Mouse (Mus musculus) limb, embryonic 10.5 days (tissue): ENCODE results near the gene Arsa. TPM values are rescaled to one million over a fixed set of nuclear protein-coding genes. Genes with fewer than 3 reads are reported as not detected.

ENCODE experiments used
- DNase-seq: peaks from one replicate; pipeline ENCODE4 v3.0.0-alpha.2; 2017; ENCODE audit warnings: low spot score
- H3K27ac ChIP-seq: fragments of 300-500 bp; sonication (generic); 2 replicates; pipeline ENCODE4 v1.5.1; 2016; ENCODE audit warnings: mild to moderate bottlenecking
- H3K27me3 ChIP-seq: fragments of 300-500 bp; sonication (generic); 2 replicates; pipeline ENCODE4 v1.6.1; 2016; ENCODE audit warnings: low read depth, mild to moderate bottlenecking; ENCODE audit not compliant: poor library complexity, severe bottlenecking
- H3K36me3 ChIP-seq: fragments of 300-500 bp; sonication (generic); 2 replicates; pipeline ENCODE4 v1.6.1; 2016; ENCODE audit warnings: mild to moderate bottlenecking, moderate library complexity
- H3K4me1 ChIP-seq: fragments of 300-500 bp; sonication (generic); 2 replicates; pipeline ENCODE4 v1.6.1; 2016
- H3K4me3 ChIP-seq: fragments of 300-500 bp; sonication (generic); 2 replicates; pipeline ENCODE4 v1.5.1; 2016; ENCODE audit warnings: mild to moderate bottlenecking, moderate library complexity
- H3K9me3 ChIP-seq: fragments of 300-500 bp; sonication (generic); replicated peaks from 2 replicates; pipeline ENCODE4 v1.6.1; 2016; ENCODE audit warnings: mild to moderate bottlenecking
- WGBS: fragments of 180-500 bp; shearing (Covaris S2); methylation state at CpG from one replicate; pipeline ENCODE4 v1.1.7; 2016; 5-methylcytosine and 5-hydroxymethylcytosine counted together
- polyA plus RNA-seq: library from polyadenylated mRNA; unstranded; fragments of >200 nt; fragmentation: Nextera tagmentation; extraction: Ambion mirVana; gene quantifications from 2 replicates; pipeline ENCODE4 v1.2.1, GENCODE M21; 2016

The Arsa gene
- polyA plus RNA-seq, 1 experiment from 2014 or later: 11.2 TPM

DNA sequence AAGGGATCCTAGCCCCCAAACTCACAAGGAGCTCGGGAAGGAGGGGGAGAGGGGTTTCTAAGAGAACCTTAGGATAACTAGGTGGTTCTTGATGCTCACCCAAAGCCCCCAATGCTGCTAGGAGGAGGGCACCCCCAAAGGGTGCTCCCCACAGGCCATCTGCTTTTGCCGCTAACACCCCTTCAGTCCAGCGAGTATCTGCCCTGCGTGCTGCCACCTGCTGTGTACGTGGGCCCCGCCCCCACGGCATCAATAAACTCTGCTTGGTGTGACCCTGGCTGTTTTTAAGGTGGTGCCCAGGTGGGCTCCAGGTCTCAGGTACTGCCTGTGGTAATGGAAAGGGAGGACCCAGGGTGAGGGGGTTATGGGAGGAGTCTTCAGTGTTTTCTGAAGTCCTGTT, 15.0 kb downstream of the Arsa start:
- H3K4me1 ChIP-seq: peaks cover 7% of the 10 kb centered on the region; the same call in 1 of the 2 replicates
- no peaks in the 10 kb centered on the region for H3K9me3 ChIP-seq
- H3K27me3 ChIP-seq: no peaks in the 10 kb centered on the region
- WGBS: 81% methylated on average over 7 of the region's 7 CpGs
- no peak overlapping the region for H3K27ac ChIP-seq
- H3K4me3 ChIP-seq: no peak overlapping the region
- no peaks in the 10 kb centered on the region for H3K36me3 ChIP-seq
- DNase-seq: no peak

GRCm38 (mm10) chr15:89461321-89461720, 15.9 kb downstream of the Arsa start:
- no peak overlapping the region for H3K4me3 ChIP-seq
- DNase-seq: no peak
- H3K27ac ChIP-seq: no peak overlapping the region
- WGBS: 77% methylated on average over 15 of the region's 15 CpGs
- H3K9me3 ChIP-seq: no peaks in the 10 kb centered on the region
- H3K27me3 ChIP-seq: 0 out of 2 replicates have a peak, but pooled peaks cover 5% of the 10 kb centered on the region
- no peaks in the 10 kb centered on the region for H3K36me3 ChIP-seq
- H3K4me1 ChIP-seq: peaks cover 7% of the 10 kb centered on the region; the same call in 1 of the 2 replicates

DNA sequence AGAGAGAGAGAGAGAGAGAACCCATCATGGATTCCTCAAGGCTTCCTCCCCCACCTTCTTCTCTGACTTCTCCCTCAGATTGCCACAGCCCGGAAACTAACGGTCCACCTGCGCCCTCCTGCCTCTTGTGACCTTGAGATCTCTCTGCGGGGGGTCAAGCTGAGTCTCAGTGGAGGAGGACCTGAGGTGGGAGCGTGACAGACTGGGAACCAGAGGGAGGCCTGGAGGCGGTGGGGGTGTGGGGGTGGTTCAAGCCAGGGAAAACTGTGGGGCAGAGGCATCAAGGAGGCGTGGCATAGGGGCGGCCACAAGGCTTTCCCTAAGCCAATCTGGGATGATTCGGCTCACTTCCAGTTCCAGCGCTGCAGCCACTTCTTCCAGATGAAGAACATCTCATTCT, 16.9 kb downstream of the Arsa start:
- Histone ChIP-seq H3K27ac (no peak overlapping the region), H3K27me3 (peaks cover 14% of the 10 kb centered on the region; the same call in 1 of the 2 replicates), H3K4me1 (peaks cover 6% of the 10 kb centered on the region; the same call in 1 of the 2 replicates), H3K36me3 (no peaks in the 10 kb centered on the region), H3K9me3 (no peaks in the 10 kb centered on the region), H3K4me3 (no peak overlapping the region)
- no peak for DNase-seq
- WGBS: 72% methylated on average over 10 of the region's 10 CpGs

GRCm38 (mm10) chr15:89459821-89460220, 17.4 kb downstream of the Arsa start:
- H3K36me3 ChIP-seq: no peaks in the 10 kb centered on the region
- peaks cover 19% of the 10 kb centered on the region for H3K27me3 ChIP-seq
- DNase-seq: no peak
- H3K27ac ChIP-seq: no peak overlapping the region
- no peak overlapping the region for H3K4me3 ChIP-seq
- 86% methylated on average over 7 of the region's 7 CpGs for WGBS
- no peaks in the 10 kb centered on the region for H3K9me3 ChIP-seq
- peaks cover 6% of the 10 kb centered on the region for H3K4me1 ChIP-seq

- WGBS: 95% methylated on average over 15 of the region's 15 CpGs
- Histone ChIP-seq H3K27me3 (peaks cover 28% of the 10 kb centered on the region), H3K9me3 (no peaks in the 10 kb centered on the region), H3K36me3 (no peaks in the 10 kb centered on the region), H3K4me1 (peaks cover 14% of the 10 kb centered on the region), H3K4me3 (no peak overlapping the region), H3K27ac (no peak overlapping the region)
- no peak for DNase-seq
Measured at GRCm38 (mm10) chr15:89458942-89459341, 18.3 kb downstream of the Arsa start.

DNA sequence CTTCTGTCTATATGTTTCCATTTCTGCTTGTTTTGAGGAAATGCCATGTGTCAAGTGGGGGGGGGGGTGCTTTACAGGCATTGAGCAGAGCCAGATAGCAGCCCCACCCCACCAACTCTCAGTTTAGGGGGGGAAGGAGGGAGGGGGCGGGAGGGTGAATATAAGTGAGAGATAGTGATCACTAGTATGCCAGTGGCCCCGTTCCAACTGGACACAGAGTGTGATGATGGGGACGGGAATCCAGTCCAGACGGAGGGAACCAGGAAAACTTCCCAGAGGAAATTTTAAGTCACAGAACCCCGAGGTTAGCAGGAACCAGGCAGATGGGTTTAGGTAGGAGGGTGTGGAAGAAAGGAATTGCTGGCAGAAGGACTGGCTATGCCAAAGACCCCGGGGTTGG, 21.6 kb downstream of the Arsa start:
- H3K27ac ChIP-seq: no peak overlapping the region
- H3K4me3 ChIP-seq: no peak overlapping the region
- peaks cover 43% of the 10 kb centered on the region for H3K27me3 ChIP-seq
- peaks cover 19% of the 10 kb centered on the region for H3K4me1 ChIP-seq
- WGBS: 82% methylated on average over 6 of the region's 6 CpGs
- no peaks in the 10 kb centered on the region for H3K9me3 ChIP-seq
- no peak for DNase-seq
- no peaks in the 10 kb centered on the region for H3K36me3 ChIP-seq

DNA sequence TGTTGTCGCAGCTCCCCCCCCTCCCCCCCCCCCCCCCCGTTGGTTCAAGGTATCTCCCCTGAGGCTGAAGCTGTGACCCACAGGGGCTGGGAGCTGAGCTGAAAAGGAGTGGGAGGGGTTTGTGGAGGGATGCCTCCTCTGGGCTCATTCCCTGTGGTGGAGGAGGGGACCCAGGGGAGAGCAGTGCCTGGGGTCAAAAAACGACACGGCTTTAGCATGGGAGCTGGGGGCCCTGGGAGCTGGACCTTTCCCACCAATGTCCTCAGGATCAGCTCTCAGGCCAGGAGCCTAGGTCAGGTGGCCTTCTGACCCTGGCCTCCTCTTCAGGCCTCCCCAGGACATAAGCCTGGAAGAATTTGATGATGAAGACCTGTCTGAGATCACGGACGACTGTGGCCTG, 22.4 kb downstream of the Arsa start:
- WGBS: 16% methylated on average over 5 of the region's 6 CpGs
- no peak for DNase-seq
- H3K36me3 ChIP-seq: no peaks in the 10 kb centered on the region
- peaks cover 17% of the 10 kb centered on the region for H3K4me1 ChIP-seq
- peaks cover 43% of the 10 kb centered on the region for H3K27me3 ChIP-seq
- 0 out of 2 replicates have a peak overlapping the region, but pooled peaks have one; percentile 6 for H3K4me3 ChIP-seq
- H3K9me3 ChIP-seq: no peaks in the 10 kb centered on the region
- H3K27ac ChIP-seq: no peak overlapping the region

GRCm38 (mm10) chr15:89453865-89454478, 23.3 kb downstream of the Arsa start, which contains the start of gene Mapk8ip2:
Mapk8ip2 (plus strand) TSS chr15:89453913.
- DNase-seq: peak; percentile 52

GRCm38 (mm10) chr15:89452906-89453864, 24.0 kb downstream of the Arsa start:
- DNase-seq: peak; percentile 87
- H3K36me3 ChIP-seq: no peaks in the 10 kb centered on the region
- no peaks in the 10 kb centered on the region for H3K9me3 ChIP-seq
- peaks cover 17% of the 10 kb centered on the region for H3K4me1 ChIP-seq
- H3K4me3 ChIP-seq: peak overlapping the region; percentile 68
- no peak overlapping the region for H3K27ac ChIP-seq
- H3K27me3 ChIP-seq: peaks cover 43% of the 10 kb centered on the region
- WGBS: 4% methylated on average over 24 of the region's 24 CpGs

More at GRCm38 (mm10) chr15:89453865-89454478, 23.3 kb downstream of the Arsa start, which contains the start of gene Mapk8ip2:
- no peak within 1 kb of the TSS for H3K27ac ChIP-seq
- H3K9me3 ChIP-seq: no peaks in the 10 kb centered on the region
- H3K27me3 ChIP-seq: peaks cover 43% of the 10 kb centered on the region
- under 1% methylated on average over 53 of the region's 53 CpGs for WGBS
- peak within 1 kb of the TSS; percentile 68 for H3K4me3 ChIP-seq
- no peaks in the 10 kb centered on the region for H3K36me3 ChIP-seq
- H3K4me1 ChIP-seq: peaks cover 17% of the 10 kb centered on the region

- no peak for DNase-seq
- H3K27ac ChIP-seq: no peak overlapping the region
- H3K4me1 ChIP-seq: no peaks in the 10 kb centered on the region
- H3K36me3 ChIP-seq: no peaks in the 10 kb centered on the region
- H3K4me3 ChIP-seq: no peak overlapping the region
- H3K27me3 ChIP-seq: no peaks in the 10 kb centered on the region
- WGBS: 39% methylated on average over 8 of the region's 8 CpGs
- no peaks in the 10 kb centered on the region for H3K9me3 ChIP-seq
Measured at GRCm38 (mm10) chr15:89442486-89443070, 34.6 kb downstream of the Arsa start.

DNA sequence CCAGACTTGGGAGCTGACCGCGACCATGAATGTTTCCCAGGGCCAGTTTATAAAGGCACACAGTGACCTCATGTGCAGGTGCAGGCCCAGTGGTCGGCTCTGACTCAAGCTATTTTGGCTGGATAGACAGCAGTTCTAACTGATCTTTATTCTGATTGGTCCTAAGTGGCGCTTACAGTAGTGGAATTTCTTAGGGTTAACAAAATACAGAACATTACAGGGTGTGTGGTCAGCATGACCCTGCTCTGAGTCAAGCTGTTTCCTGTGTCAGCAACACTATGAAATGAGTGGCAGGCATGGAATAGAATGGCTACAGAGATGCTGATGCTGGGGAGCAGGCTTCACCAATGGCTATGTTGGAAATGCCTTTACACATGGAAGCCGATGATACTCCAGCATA, 41.3 kb downstream of the Arsa start:
- Histone ChIP-seq H3K4me3 (no peak overlapping the region), H3K36me3 (no peaks in the 10 kb centered on the region), H3K9me3 (no peaks in the 10 kb centered on the region), H3K27me3 (no peaks in the 10 kb centered on the region), H3K27ac (no peak overlapping the region), H3K4me1 (no peaks in the 10 kb centered on the region)
- DNase-seq: no peak
- WGBS: 89% methylated on average over 5 of the region's 5 CpGs

DNA sequence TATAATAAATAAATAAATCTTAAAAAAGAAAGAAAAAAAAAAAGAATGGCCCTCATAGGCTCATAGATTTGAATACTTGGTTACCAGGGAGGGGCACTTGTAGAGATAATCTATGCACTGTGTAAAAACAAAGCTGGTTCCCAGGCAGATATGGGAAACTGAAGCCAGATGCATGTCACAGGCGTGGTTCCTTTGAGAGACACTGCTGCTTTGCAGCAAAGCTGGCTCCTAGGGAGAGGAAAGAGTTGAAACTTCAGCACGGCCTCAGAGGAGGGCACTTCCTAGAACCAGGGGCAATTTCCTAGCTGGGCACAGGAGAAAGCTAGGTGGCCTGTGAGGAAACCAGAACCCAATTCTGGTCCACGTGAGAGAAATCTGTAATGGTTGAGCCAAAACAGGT, 43.1 kb downstream of the Arsa start:
- H3K27me3 ChIP-seq: no peaks in the 10 kb centered on the region
- 71% methylated on average over 3 of the region's 3 CpGs for WGBS
- no peak overlapping the region for H3K27ac ChIP-seq
- no peak overlapping the region for H3K4me3 ChIP-seq
- H3K9me3 ChIP-seq: no peaks in the 10 kb centered on the region
- H3K4me1 ChIP-seq: no peaks in the 10 kb centered on the region; the same call in 1 of the 2 replicates
- no peak for DNase-seq
- no peaks in the 10 kb centered on the region for H3K36me3 ChIP-seq
